Mouse (Mus musculus) limb, embryonic 11.5 days (tissue): ENCODE data around the gene Idnk. TPM values are rescaled to one million over a fixed set of nuclear protein-coding genes. Genes with fewer than 3 reads are reported as not detected.

Source experiments
- ATAC-seq: fragments of 200-750 bp; cut with Nextera tagmentation; 2 replicates; pipeline ENCODE4 v1.8.0; 2017; ENCODE audit warnings: low read depth; ENCODE audit not compliant: insufficient number of reproducible peaks, low FRiP score, low TSS enrichment
- DNase-seq: peaks from one replicate; pipeline ENCODE4 v3.0.0-alpha.2; 2015; ENCODE audit warnings: low spot score
- H3K27ac ChIP-seq: fragments of 300-500 bp; sonication (generic); replicated peaks from 2 replicates; pipeline ENCODE4 v1.5.1; 2014; ENCODE audit warnings: low read depth, mild to moderate bottlenecking, low read length
- H3K27me3 ChIP-seq: fragments of 300-500 bp; sonication (generic); 2 replicates; pipeline ENCODE4 v1.6.1; 2014; ENCODE audit warnings: mild to moderate bottlenecking, low read length, mixed read lengths; ENCODE audit not compliant: control insufficient read depth, insufficient read depth
- H3K36me3 ChIP-seq: fragments of 300-500 bp; sonication (generic); 2 replicates; pipeline ENCODE4 v1.6.1; 2014; ENCODE audit warnings: mild to moderate bottlenecking, low read length, moderate library complexity, mixed read lengths; ENCODE audit not compliant: control insufficient read depth, insufficient read depth
- H3K4me1 ChIP-seq: fragments of 300-500 bp; sonication (generic); 2 replicates; pipeline ENCODE4 v1.6.1; 2014; ENCODE audit warnings: low read length, mixed read lengths; ENCODE audit not compliant: control insufficient read depth, insufficient read depth
- H3K4me2 ChIP-seq: fragments of 300-500 bp; sonication (generic); 2 replicates; pipeline ENCODE4 v1.6.1; 2014; ENCODE audit warnings: low read depth, mild to moderate bottlenecking, moderate library complexity; ENCODE audit not compliant: severe bottlenecking
- H3K4me3 ChIP-seq: fragments of 300-500 bp; sonication (generic); 2 replicates; pipeline ENCODE4 v1.5.1; 2014; ENCODE audit warnings: low read depth, low read length
- H3K9ac ChIP-seq: fragments of 300-500 bp; sonication (generic); 2 replicates; pipeline ENCODE4 v1.6.1; 2014; ENCODE audit warnings: mild to moderate bottlenecking, low read length
- H3K9me3 ChIP-seq: fragments of 300-500 bp; sonication (generic); 2 replicates; pipeline ENCODE4 v1.6.1; 2016; ENCODE audit warnings: low read length; ENCODE audit not compliant: control insufficient read depth
- WGBS: fragments of 180-500 bp; shearing (Covaris S2); extraction: QIAGEN DNeasy Blood & Tissue Kit; methylation state at CpG from one replicate; pipeline ENCODE4 v1.1.7; 2014; 5-methylcytosine and 5-hydroxymethylcytosine counted together
- polyA plus RNA-seq: library from polyadenylated mRNA; unstranded; fragments of >200 nt; fragmentation: Nextera tagmentation; extraction: Ambion mirVana; gene quantifications from 2 replicates; pipeline ENCODE4 v1.2.1, GENCODE M21; 2014

Gene Idnk
- polyA plus RNA-seq, 1 experiment from 2014 or later: 42.1 TPM

DNA sequence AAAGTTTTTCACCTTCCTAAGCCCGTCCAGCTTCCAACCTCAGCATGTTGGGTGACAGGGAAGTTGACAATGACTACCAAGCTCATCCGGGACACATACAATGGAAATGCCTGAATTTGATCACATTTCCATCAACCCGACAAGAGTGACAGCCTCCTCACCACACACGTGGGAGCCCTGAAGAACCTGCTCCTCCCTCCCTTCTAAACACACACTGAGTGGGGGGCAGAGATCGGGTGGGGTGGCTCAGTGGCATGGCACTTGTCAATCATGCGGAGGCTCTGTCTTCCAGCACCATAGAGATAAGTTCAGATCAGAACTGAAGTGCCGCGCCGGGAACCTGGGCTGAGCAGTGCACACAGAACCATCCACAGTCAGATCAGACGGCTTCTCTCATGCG lies 7.0 kb upstream of the Idnk start:
- WGBS: 81% methylated on average over 11 of the region's 11 CpGs
- H3K9ac ChIP-seq: no peak overlapping the region
- no peak overlapping the region for H3K4me3 ChIP-seq
- ATAC-seq (no peak), DNase-seq (no peak)
- no peak overlapping the region for H3K4me2 ChIP-seq
- no peaks in the 10 kb centered on the region for H3K27me3 ChIP-seq
- H3K9me3 ChIP-seq: no peaks in the 10 kb centered on the region
- H3K36me3 ChIP-seq: no peaks in the 10 kb centered on the region
- H3K27ac ChIP-seq: no peak overlapping the region
- H3K4me1 ChIP-seq: no peaks in the 10 kb centered on the region

DNA sequence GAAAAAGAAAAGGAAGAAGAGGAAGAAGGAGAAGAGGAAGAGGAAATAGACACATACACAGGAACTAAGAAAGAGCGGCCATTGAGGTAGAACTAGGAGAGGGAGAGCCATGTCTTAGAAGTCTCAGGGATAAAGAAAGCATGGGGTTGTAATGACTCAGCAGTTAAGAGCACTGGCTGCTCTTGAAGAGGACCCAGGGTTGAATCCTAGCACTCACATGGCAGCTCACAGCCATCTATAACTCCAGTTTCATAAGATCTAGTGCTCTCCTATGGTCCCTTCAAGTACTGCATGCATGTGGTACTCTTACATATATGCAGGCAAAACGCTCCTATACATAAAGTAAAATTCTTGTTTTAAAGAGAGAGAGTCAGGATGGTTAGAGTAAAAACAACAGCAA lies 1.4 kb upstream of the Idnk start:
- no peaks in the 10 kb centered on the region for H3K27me3 ChIP-seq
- ATAC-seq: no peak
- H3K9me3 ChIP-seq: no peaks in the 10 kb centered on the region
- WGBS: 87% methylated on average over 2 of the region's 2 CpGs
- DNase-seq: no peak
- no peak overlapping the region for H3K4me2 ChIP-seq
- H3K4me3 ChIP-seq: no peak overlapping the region
- peaks cover 2% of the 10 kb centered on the region for H3K36me3 ChIP-seq
- no peak overlapping the region for H3K27ac ChIP-seq
- H3K9ac ChIP-seq: no peak overlapping the region
- H3K4me1 ChIP-seq: no peaks in the 10 kb centered on the region

DNA sequence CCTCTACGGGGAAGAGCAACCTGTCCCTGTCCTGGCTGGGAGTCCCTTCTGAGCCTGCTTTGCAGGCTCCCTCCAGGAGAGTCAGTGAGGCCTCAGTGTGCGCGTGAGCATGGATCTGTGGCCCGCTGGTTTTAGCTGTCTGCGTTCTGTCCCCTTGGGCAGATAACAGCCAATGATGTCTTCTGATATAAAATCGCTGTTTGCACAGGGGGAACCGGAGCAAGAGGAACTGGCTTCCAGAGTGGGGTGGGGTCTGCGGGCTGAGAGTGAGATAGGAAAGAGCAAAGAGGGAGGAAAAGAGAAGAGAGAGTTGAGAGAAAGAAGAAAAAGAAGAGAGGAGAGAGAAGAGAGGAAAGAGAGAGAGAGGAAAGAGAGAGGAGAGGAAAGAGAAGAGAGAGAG lies 413 bp upstream of the Idnk start:
- Histone ChIP-seq H3K9me3 (no peaks in the 10 kb centered on the region), H3K36me3 (peaks cover 4% of the 10 kb centered on the region), H3K27me3 (no peaks in the 10 kb centered on the region), H3K4me1 (no peaks in the 10 kb centered on the region), H3K27ac (no peak overlapping the region), H3K4me2 (peak overlapping the region; percentile 97), H3K4me3 (peak overlapping the region; percentile 68), H3K9ac (peak overlapping the region; percentile 76; the same call in 1 of the 2 replicates)
- DNase-seq: no peak
- 35% methylated on average over 8 of the region's 8 CpGs for WGBS
- ATAC-seq: no peak

DNA sequence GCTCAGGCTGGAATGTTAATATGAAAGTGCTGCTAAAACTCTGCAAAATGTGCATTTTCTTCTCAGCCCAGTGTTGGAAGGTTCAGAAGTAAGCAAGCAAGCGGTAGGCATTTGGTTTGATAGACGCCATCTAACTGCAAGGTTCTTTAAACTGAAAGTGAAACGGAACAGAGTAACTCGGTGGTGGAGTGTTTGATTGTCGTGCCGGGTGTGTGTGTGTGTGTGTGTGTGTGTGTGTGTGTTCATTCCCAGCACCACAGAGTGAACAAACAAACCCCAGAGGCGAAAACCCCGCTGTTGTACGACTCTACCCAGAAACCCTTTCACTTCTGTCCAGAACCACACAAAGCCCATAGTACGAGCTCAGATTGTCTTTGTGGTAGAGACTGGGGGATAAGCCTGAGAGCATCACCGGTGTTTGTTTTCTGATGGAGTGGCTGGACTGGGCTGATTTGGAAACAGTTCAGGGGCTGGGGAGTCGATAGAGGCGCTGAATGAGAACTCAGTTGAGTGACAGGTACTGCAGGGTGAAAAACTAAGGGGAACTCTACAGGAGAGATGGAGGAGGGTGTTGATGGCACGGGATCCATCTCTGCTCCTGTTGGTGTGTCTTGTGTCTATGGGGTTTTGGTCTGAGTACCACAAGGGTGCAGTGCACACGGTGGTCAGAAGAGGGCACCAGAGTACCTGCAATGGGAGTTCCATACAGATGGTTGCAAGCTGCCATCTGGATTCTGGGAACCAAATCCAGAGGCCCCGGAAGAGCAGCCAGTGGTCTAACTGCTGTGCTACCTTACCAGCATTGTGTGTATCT lies 857 bp downstream of the Idnk start:
- Histone ChIP-seq H3K9me3 (no peaks in the 10 kb centered on the region), H3K4me1 (no peaks in the 10 kb centered on the region), H3K4me2 (peak overlapping the region; percentile 97), H3K4me3 (peak overlapping the region; percentile 68), H3K27me3 (no peaks in the 10 kb centered on the region), H3K9ac (peak overlapping the region; percentile 76), H3K36me3 (peaks cover 4% of the 10 kb centered on the region), H3K27ac (no peak overlapping the region)
- ATAC-seq (peak; percentile 44; the same call in 1 of the 2 replicates), DNase-seq (peak; percentile 95)
- WGBS: 10% methylated on average over 16 of the region's 16 CpGs

DNA sequence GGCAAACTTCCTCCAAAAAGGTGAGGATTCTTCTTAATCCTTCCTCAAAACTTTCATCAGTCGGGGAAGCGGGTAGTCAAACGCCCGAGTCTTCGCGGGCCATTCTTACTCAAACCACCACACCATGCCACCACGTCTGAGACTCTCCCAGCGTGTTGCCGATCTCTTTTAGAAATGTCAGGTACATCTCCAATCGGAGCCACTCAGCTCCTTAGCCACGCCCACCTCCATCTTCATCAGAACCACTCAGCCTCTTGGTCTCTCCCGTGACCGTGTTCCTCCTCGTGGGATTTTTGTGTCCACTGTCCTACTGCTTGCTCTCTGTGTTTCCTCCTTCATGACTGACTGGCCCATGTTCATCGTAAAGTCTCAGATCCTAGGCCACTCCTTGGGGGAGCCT lies 3.3 kb downstream of the Idnk start:
- DNase-seq (no peak), ATAC-seq (no peak)
- no peaks in the 10 kb centered on the region for H3K4me1 ChIP-seq
- H3K27me3 ChIP-seq: no peaks in the 10 kb centered on the region
- H3K9ac ChIP-seq: no peak overlapping the region
- H3K9me3 ChIP-seq: no peaks in the 10 kb centered on the region
- H3K4me3 ChIP-seq: no peak overlapping the region
- H3K4me2 ChIP-seq: no peak overlapping the region
- WGBS: 92% methylated on average over 15 of the region's 15 CpGs
- peaks cover 4% of the 10 kb centered on the region for H3K36me3 ChIP-seq
- H3K27ac ChIP-seq: no peak overlapping the region

DNA sequence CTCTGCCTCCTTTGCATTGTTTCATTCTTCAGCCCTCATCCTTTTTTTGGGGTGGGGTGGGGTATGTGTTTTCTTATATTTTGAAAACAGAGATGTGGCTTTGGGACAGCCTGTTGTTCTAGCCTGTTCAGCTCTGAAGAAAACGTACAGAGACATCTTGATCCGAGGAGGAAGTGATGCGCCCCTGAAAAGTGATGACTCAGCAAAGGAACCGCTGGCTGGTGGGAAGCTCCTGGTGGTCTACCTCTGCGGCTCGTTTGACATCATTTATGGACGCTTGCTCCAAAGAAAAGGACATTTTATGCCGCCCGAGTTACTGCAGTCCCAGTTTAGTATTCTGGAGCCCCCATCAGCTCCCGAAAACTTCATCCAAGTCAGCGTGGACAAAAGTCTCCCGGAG lies 5.9 kb downstream of the Idnk start:
- ATAC-seq (no peak), DNase-seq (no peak)
- H3K4me3 ChIP-seq: no peak overlapping the region
- no peak overlapping the region for H3K4me2 ChIP-seq
- H3K4me1 ChIP-seq: no peaks in the 10 kb centered on the region
- H3K9me3 ChIP-seq: no peaks in the 10 kb centered on the region
- H3K9ac ChIP-seq: no peak overlapping the region
- peaks cover 4% of the 10 kb centered on the region for H3K36me3 ChIP-seq
- WGBS: 95% methylated on average over 12 of the region's 12 CpGs
- H3K27ac ChIP-seq: no peak overlapping the region
- H3K27me3 ChIP-seq: no peaks in the 10 kb centered on the region

DNA sequence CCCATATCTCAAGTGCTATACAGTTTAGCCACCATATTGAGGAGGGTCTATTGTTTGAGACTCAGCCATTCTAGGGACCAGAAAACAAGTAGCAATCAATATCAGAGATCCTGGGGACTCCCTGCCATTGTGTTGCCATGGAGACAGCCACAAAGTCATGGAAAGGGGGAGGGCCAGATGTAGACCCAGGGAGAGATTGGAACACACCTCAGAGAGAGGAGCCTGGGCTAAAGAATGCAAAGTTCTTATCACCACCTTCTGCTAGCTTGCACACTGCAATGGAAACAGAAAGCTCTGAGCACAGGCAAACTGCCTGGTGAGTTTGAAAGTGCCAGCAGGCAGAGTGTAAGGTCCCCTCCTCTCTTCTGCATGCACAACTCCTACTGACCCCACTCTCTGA lies 10.7 kb downstream of the Idnk start:
- DNase-seq (no peak), ATAC-seq (no peak)
- Histone ChIP-seq H3K4me1 (no peaks in the 10 kb centered on the region), H3K4me3 (no peak overlapping the region), H3K9me3 (no peaks in the 10 kb centered on the region), H3K4me2 (no peak overlapping the region), H3K27ac (no peak overlapping the region), H3K27me3 (no peaks in the 10 kb centered on the region), H3K9ac (no peak overlapping the region), H3K36me3 (peaks cover 3% of the 10 kb centered on the region; the same call in 1 of the 2 replicates)

DNA sequence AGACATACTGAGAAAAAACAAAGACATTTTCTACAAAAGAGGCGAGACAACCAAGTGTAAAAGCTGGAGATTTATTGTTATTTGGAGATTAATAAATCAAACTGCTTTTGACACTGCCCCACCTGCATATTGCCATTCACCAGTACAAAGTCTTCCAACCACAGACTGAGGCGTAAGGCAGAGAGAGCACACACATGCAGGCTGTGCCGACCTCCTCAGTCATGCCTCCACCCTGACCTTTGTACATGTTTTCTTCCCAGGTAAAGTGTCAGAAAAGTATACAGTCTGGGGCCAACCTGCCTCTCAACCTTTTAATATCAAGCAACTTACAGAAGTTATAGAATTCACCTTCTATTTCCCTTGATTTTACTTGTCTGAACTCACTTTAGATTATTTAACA lies 18.7 kb downstream of the Idnk start:
- Histone ChIP-seq H3K4me2 (no peak overlapping the region), H3K27me3 (no peaks in the 10 kb centered on the region), H3K4me1 (no peaks in the 10 kb centered on the region), H3K4me3 (no peak overlapping the region), H3K9ac (no peak overlapping the region), H3K27ac (no peak overlapping the region), H3K36me3 (peaks cover 15% of the 10 kb centered on the region), H3K9me3 (no peaks in the 10 kb centered on the region)
- DNase-seq (no peak), ATAC-seq (no peak)
- 86% methylated on average over 3 of the region's 3 CpGs for WGBS
